Mouse (Mus musculus): ENCODE results near the gene Igf2r.

DNA sequence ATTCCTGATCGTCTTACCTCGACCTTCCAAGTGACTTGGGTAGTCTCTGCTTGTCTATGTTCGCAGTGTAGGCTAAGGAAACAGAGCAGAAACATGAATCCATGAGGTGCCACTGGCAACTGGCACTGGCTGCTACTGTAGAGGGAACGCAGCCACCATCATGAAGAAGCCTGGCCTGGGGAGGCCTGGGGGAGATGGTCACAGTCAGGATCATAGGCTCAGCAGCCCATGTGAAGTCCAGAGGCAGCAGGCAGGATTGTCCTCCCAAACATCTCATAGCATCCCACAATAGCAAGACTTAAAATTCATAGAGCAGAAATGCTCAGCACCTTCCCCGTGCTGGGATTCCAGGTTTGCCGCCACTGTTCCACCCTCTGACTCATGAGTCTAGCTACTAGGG lies 39.4 kb upstream of the Igf2r start:
- no peak for TF ChIP-seq CTCF (IDR thresholded peaks at IDR 0.05; ENCODE audit: control insufficient read depth, insufficient read depth, low read length)
- TF ChIP-seq POLR2A (IDR thresholded peaks at IDR 0.05; ENCODE audit: borderline replicate concordance, control insufficient read depth, low read depth, low read length) = no peak

Measured in bone marrow, adult 2 months (tissue).